Mouse (Mus musculus) urinary bladder, postnatal 14 days (tissue): ENCODE measurements around the gene Degs2.
"Not testable (repeated sequence)": the region's sequence is repeated elsewhere in the genome, so short reads cannot be mapped to it uniquely, and the experiment has no call there.

Experiments used
- DNase-seq: peaks from one replicate; pipeline ENCODE4 v3.0.0; 2021; ENCODE audit warnings: low spot score

The Degs2 gene

DNA sequence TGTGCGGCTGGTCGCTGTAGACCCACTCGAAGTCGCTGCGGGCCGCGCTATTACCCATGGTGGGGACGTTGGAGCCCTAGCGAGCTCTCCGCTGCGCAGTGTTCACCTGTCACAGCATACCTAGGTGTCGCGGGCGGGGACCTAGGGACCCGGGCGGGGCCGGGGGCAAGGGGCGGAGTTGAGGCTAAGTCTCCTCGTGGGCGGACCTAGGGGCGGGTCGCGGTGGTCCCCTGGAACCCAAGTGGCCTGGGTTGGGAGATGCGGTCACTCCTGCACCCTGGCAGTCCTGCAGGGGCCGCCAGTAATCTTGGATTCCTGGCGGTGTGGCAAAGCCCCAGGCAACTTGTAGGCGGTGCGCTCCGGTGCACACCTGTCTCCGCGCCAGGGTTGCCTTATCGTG lies at the start of gene Degs2:
Degs2 (minus strand) TSS at position 131 of the 400 bp plus-strand sequence.
- DNase-seq = peak; percentile 79

DNA sequence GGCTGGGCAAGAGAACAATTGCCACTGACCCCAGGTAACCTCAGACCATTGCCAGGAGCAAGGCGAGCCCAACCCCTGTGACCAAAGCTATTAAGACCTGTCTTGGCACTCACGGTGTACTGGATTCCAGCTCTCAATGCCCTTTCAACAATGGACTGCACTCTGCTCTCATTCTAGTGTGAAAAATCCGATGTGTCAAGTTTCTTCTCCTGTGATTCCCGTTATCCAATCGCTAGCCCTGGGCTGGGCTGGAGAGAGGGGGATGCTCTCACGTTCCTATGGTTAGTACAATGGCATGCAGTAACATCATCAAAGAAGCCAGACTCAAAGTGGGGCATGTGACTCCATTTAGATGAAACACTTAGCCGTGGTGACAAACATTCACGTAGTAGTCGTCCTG lies 49.7 kb upstream of the Degs2 start:
- no peak for DNase-seq

GRCm38 (mm10) chr12:108750226-108750625 lies 48.1 kb upstream of the Degs2 start:
- DNase-seq = peak; percentile 45

DNA sequence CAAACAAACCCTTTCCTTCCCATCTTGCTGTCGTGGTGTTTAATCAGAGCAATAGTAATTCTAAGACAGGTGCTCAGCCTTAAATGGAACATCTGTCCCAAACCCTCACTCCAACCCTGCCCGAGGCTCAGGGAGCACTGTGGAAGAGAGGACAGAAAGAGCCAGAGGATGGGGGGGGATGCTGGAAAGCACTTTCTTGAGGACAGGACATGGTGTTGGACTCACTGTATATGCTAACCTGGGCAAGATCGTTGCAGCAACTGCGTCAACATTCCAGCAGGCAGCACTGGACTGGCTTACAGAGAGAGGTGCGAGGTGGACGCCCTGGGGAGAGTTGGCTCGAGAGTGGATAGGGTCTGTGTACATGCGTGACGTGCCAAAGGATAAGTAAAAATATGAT lies 47.3 kb upstream of the Degs2 start:
- no peak for DNase-seq

GRCm38 (mm10) chr12:108749019-108749418 lies 46.9 kb upstream of the Degs2 start:
- DNase-seq = no peak

DNA sequence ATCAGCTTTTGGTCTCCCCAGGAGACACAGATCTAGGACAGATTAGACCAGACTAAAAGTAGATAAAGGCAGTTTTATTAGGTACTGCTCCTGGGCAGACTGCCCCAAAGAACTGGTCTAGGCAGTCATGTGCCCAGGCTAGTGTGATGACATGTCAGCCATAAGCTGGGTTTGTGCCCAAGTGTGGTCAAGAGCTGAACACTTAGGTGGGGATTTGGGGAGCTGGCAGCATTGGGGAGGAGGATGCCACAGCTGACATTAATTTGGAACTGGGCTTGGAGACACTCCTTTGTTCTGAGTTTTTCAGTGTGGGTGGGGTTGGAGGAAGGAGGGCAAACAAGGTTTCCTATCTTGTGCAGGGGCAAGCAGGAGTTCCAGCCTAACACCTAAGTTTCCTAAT lies 43.9 kb upstream of the Degs2 start:
- peak; percentile 76 for DNase-seq

- no peak for DNase-seq
These were observed 40.1 kb upstream of the Degs2 start for GRCm38 (mm10) chr12:108742241-108742640.

- DNase-seq = no peak
These were observed 39.4 kb upstream of the Degs2 start for GRCm38 (mm10) chr12:108741472-108741871.

DNA sequence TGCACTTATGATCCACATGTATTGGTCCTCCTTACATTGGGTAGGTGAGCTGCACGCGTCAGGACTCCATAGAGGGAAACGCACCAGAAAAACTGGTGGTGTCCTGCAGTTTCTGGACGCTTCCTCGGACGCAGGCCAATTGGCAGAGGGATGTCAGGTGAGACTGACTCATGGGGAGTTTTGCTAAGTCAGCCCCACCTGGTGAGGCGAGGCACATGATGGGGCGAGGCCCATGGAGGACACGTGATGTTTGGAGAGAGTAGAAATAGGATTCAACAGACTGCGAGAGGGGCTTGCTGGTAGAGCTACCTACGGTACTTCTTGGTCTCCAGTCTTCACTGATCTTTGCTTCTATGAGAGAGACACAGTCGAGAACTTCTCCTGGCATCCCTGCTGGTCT lies 36.6 kb upstream of the Degs2 start:
- no peak for DNase-seq

GRCm38 (mm10) chr12:108737838-108738237 lies 35.7 kb upstream of the Degs2 start:
- DNase-seq = no peak

GRCm38 (mm10) chr12:108734386-108734785 lies 32.3 kb upstream of the Degs2 start:
- no peak for DNase-seq

- no peak for DNase-seq
These were observed 21.7 kb upstream of the Degs2 start for GRCm38 (mm10) chr12:108723841-108724240.

GRCm38 (mm10) chr12:108722464-108722863 lies 20.3 kb upstream of the Degs2 start:
- no peak for DNase-seq

DNA sequence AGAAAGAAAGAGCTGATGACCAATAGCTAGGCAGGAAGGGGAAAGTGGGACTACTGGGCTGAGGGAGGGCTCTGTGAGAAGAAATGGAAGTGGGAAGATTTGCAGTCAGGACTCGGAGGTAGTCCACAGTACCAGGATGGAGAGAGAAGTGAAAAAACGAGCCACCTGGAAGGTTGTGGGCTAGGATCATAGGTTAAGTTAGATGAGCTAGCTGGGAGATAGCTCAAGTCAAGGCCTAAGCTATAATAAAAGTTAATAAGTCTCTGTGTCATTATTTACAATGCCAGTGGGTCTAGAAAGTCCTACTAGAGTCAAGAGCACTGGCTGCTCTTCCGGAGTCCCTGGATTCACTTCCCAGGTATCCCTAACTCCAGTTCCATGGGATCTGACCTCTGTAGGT lies 16.4 kb upstream of the Degs2 start:
- no peak for DNase-seq

DNA sequence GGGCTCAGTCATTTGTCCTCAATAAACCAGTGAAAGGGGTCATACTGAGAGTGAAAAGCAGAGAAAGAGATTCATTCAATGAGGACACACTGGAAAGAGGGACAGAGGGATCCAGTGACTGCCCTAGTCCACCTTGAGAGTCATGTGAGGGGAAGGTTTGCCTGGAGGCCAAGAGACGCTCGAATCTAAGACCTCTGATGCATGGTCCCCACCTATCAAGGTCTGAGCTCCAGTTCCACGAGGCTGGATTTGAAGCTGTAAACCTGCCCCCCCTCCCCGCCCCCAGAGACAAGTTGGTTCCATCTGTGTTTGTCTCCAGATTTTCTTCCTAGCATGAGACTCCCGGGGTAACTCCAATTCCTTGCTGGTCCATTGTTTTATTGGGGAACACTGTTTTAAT lies 13.7 kb upstream of the Degs2 start:
- no peak for DNase-seq

- not testable (repeated sequence) for DNase-seq
These were observed 11.9 kb upstream of the Degs2 start for GRCm38 (mm10) chr12:108713972-108714371.

GRCm38 (mm10) chr12:108712481-108712880 lies 10.4 kb upstream of the Degs2 start:
- DNase-seq = no peak

DNA sequence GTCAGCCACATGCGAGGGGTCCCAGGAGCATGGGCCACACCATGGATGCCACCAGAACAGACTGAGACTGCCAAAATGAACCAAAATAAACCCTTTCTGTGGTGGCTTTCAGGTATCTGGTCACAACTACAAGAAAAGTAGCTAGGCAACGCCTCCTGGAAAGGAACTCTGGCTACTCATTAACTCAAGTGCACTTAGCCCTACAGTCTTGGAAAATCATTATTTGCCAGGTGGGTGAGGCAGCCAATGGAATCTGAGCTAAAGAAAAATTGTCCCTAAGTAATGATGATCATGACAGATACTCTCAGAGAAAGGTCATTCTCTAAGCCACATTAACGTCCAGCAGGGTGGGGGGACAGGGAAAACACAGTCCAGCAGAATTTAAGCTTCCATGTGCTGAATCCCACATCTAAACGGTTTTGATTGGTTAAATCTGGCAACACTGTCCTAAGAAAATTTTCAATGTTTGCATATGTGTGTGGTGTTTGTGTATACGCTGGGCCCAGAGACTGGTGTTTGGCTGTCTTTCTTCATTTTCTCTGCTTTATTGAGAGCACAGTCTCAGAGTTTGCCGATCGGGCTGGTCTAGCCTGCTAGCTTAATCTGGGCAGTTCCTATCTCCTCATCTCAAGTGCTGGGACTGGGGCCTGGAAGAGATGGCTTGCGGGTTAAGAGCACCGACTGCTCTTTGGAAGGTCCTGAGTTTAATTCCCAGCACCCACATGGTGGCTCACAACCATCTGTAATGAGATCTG lies 8.9 kb upstream of the Degs2 start:
- DNase-seq = peak; percentile 50

DNA sequence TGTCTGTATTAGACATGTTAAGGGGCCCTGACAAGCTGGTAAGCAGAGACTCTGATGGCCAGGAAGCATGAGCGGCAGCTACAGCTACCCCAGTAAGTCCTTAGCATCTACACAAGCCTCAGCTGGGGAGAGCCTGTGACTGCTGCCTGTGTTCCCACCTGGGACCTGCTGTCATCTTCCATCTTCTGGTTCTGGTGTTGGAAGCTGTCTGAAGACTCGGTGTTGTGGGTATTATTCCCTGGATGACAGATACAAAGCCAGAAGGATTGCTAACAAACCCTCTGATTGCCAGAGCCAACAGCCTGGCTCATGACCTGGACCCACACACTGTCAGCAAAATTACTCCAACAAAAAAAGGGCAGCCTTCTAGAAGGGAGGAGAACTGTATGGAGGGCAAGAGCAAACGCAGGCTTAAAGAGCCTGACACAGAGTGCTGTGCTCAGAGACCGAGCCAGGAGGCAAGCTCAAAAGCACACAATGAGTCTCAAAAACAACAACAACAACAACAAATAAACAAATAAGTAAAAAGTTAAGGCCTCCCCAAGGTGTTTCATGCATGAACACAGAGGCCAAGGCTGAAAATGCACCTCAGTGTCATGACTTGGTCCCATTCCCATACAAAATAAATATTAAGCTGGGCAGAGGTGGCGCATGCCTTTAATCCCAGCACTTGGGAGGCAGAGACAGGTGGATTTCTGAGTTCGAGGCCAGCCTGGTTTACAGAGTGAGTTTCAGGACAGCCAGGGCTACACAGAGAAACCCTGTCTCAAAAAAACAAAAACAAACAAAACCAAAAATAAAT lies 8.1 kb upstream of the Degs2 start:
- DNase-seq = peak; percentile 2

DNA sequence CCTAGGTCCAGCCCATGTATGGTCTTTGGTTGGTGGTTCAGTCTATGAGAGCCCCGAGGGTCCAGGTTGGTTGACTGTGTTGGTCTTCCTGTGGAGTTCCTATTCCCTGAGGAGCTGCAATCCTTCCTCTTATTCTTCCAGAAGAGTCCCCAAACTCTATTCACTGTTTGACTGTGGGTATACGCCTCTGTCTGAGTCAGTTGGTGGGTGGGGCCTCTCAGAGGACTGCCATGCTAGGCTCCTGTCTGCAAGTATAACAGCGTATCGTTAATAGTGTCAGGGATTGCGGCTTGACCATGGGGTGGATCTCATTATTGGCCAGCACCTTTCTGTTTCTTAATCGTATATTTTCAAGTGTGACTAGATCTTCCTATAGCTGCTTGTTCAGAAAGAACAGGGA lies 7.3 kb upstream of the Degs2 start:
- DNase-seq = peak; percentile 48

GRCm38 (mm10) chr12:108706129-108706528 lies 4.0 kb upstream of the Degs2 start:
- DNase-seq = no peak

- DNase-seq = no peak
These were observed 3.4 kb upstream of the Degs2 start for GRCm38 (mm10) chr12:108705486-108705885.

DNA sequence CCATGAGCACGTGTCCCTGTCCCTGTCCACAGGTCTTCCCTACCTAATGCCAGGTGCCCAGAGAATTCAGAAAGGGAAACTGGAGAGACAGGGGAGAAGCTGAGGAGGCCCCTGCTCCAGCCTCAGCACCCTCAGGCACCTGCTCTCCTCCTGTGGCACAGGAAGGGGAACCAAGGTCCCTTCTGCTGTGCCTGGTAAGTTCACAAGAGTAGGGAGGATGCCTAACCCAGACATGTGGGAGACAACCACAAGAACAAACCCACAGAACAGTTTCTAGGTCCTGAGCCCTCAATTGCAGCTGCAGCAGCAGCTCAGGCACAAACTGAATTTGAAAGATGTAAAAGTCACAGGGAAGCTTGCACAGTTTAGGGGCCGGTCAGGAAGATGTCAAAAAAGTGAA lies 894 bp downstream of the Degs2 start:
- no peak for DNase-seq
